Mouse (Mus musculus) kidney, adult 2 months (tissue): Measurements from ENCODE around the gene Esrrg. TPM values are rescaled to one million over a fixed set of nuclear protein-coding genes. Genes with fewer than 3 reads are reported as not detected.

Source experiments
- DNase-seq: peaks from one replicate; pipeline ENCODE4 v3.0.0; 2021
- H3K27ac ChIP-seq: fragments of 200-500 bp; 2 replicates; pipeline ENCODE4 v1.5.1; 2012; ENCODE audit warnings: low read depth, low read length, control low read depth, inconsistent platforms; ENCODE audit not compliant: insufficient read depth
- H3K27me3 ChIP-seq: fragments of 200-500 bp; replicated peaks from 2 replicates; pipeline ENCODE4 v1.6.1; 2012; ENCODE audit warnings: mild to moderate bottlenecking, moderate library complexity, low read length, inconsistent platforms; ENCODE audit not compliant: control insufficient read depth, insufficient read depth
- H3K36me3 ChIP-seq: fragments of 200-500 bp; 2 replicates; pipeline ENCODE4 v1.6.1; 2012; ENCODE audit warnings: mild to moderate bottlenecking, moderate library complexity, low read length, inconsistent platforms; ENCODE audit not compliant: control insufficient read depth, insufficient read depth
- H3K4me1 ChIP-seq: fragments of 200-500 bp; 2 replicates; pipeline ENCODE4 v1.6.1; 2011; ENCODE audit warnings: low read length; ENCODE audit not compliant: control insufficient read depth, insufficient read depth
- H3K4me3 ChIP-seq: fragments of 200-500 bp; 2 replicates; pipeline ENCODE4 v1.5.1; 2011; ENCODE audit warnings: mild to moderate bottlenecking, low read depth, low read length, control low read depth; ENCODE audit not compliant: insufficient read depth
- CTCF ChIP-seq: fragments of 200-500 bp; conservative IDR thresholded peaks from 2 replicates; pipeline ENCODE4 v1.5.1; 2011; ENCODE audit warnings: low read depth, mild to moderate bottlenecking, control low read depth, low read length, moderate library complexity, mixed read lengths; ENCODE audit not compliant: insufficient read depth, insufficient read length
- POLR2A ChIP-seq: fragments of 200-500 bp; IDR thresholded peaks from one replicate; pipeline ENCODE4 v1.6.1; 2011; ENCODE audit warnings: low read depth, low read length, control low read depth
- WGBS: fragments of 180-500 bp; shearing (Covaris S2); methylation state at CpG from one replicate; pipeline ENCODE4 v1.1.7; 2018; 5-methylcytosine and 5-hydroxymethylcytosine counted together
- polyA plus RNA-seq: library from polyadenylated mRNA; depleted of rRNA; stranded (reverse); fragments of >200 nt; gene quantifications from 2 replicates; pipeline ENCODE4 v1.2.3, GENCODE M21; 2012

The Esrrg gene
- polyA plus RNA-seq, 1 experiment, result 24.2 TPM

GRCm38 (mm10) chr1:187606271-187607040, 2.1 kb upstream of the Esrrg start:
- no peaks in the 10 kb centered on the region for H3K27me3 ChIP-seq
- peaks cover 19% of the 10 kb centered on the region for H3K4me1 ChIP-seq
- no peak overlapping the region for H3K4me3 ChIP-seq
- H3K36me3 ChIP-seq, result no peaks in the 10 kb centered on the region
- TF ChIP-seq CTCF, result no peak
- 60% methylated on average over 23 of the region's 23 CpGs for WGBS
- no peak for DNase-seq
- no peak overlapping the region for H3K27ac ChIP-seq

DNA sequence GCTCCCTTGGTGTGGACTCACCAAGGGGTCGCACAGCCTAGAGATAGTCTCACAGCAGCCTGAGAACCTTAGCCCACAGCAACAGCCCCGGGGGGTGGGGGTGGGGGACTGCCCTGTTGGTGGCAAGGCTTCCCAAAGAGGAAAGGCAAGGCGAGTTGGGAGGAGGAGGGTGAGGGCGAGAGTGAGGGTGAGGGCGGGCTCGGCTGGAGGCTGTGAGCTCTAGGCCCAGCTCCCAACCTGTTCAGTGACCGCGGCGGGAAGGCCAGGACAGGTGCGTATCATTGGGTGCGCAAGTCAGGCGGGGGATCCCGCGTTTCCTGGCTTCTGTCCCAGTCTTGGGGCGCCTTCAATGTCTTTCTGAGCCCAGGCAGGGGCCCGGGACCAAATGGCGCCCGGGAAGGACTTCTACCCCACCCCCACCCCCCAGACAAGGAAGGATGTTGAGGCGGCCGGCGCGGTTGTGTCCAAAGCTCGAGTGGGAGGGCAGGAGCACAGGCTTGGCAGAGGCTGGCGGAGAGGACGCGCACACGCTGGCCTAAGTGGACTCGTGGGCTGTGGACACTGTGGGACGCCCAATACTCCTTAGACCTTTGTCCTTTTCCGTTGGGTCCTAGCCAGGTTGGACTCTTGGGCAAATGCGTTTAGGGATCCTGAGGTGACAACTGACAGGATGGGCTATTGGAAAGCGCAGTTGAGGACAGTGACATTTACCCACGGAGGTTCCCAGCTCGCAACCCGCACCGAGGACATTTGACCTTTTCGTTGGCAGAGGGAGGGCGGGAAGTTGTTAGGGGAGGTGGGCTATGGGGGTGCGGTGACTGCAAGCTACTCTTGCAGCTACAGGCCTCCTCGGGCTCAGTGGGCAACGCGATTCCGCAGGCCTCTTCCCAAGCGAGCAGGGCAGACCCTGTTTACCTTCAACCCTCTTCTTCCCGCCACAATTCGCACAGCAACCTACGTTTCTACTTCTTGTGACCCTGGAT, 1.2 kb upstream of the Esrrg start:
- no peak for TF ChIP-seq CTCF
- no peak for TF ChIP-seq POLR2A
- no peaks in the 10 kb centered on the region for H3K27me3 ChIP-seq
- no peak overlapping the region for H3K4me3 ChIP-seq
- WGBS, result 30% methylated on average over 47 of the region's 47 CpGs
- H3K4me1 ChIP-seq, result peaks cover 27% of the 10 kb centered on the region
- H3K36me3 ChIP-seq, result no peaks in the 10 kb centered on the region
- H3K27ac ChIP-seq, result no peak overlapping the region
- peak; percentile 81 for DNase-seq

- Histone ChIP-seq H3K27me3 (no peaks in the 10 kb centered on the region), H3K36me3 (no peaks in the 10 kb centered on the region), H3K4me1 (peaks cover 32% of the 10 kb centered on the region), H3K4me3 (peak overlapping the region; percentile 91), H3K27ac (peak overlapping the region; percentile 99)
- WGBS, result under 1% methylated on average over 72 of the region's 72 CpGs
- TF ChIP-seq CTCF (no peak), POLR2A (peak; percentile 32)
- peak; percentile 87 for DNase-seq
Measured at GRCm38 (mm10) chr1:187609021-187609852, 646 bp downstream of the Esrrg start.

DNA sequence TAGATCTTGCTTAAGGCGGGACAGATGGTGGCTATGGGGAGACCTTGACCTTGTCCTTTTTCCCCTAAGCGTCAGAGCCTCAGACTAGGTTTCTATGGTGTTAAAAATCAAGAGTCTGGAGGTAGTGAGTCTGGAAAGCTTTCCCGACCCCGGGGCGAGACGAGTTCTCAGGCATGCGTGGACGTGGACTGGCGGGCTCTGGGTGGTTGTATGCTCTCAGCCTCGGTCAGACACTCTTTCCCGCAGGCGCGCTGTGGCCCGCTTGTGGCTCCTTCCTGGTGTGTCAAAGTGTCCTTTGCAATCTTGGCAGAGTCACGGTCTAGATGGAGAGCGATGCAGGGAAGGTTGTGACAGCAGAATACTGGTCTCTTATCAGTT, 1.3 kb downstream of the Esrrg start:
- peak; percentile 63 for DNase-seq
- peak overlapping the region; percentile 99 for H3K27ac ChIP-seq
- no peaks in the 10 kb centered on the region for H3K27me3 ChIP-seq
- H3K36me3 ChIP-seq, result no peaks in the 10 kb centered on the region
- H3K4me3 ChIP-seq, result peak overlapping the region; percentile 91
- peaks cover 34% of the 10 kb centered on the region for H3K4me1 ChIP-seq
- WGBS, result 6% methylated on average over 16 of the region's 16 CpGs
- no peak for TF ChIP-seq POLR2A
- no peak for TF ChIP-seq CTCF

DNA sequence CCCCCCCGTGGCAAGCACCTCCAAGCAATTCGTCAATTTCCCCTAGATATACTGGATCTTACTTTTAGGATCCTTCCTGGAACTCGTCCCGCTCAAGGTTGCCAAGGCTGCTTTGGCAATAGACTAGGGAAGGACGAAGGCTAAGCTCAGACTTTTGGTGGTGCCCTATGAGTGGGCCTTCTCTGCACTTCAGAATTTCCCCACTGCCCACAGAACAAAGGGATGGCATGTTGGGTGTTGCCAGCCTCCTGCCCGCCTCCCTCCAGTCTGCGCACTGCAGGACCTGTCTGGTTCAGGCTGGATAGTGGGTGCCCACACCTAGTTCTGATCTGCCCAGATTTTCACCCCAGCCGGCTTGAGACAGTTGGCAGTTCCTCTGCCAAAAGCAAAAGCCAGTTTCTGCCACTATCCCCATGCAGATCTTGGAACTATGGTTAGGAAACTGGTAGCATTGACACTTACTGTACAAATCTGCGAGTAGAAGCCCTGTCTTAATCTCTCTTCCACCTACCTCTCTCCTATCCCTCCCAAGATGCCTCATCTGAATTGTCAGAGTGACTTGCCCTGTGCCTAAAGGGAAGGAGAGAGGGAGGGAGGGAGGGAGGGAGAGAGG, 1.9 kb downstream of the Esrrg start:
- H3K27ac ChIP-seq, result peak overlapping the region; percentile 99
- peaks cover 40% of the 10 kb centered on the region for H3K4me1 ChIP-seq
- peak overlapping the region; percentile 91 for H3K4me3 ChIP-seq
- H3K36me3 ChIP-seq, result no peaks in the 10 kb centered on the region
- no peaks in the 10 kb centered on the region for H3K27me3 ChIP-seq
- 21% methylated on average over 9 of the region's 9 CpGs for WGBS
- DNase-seq, result peak; percentile 72
- no peak for TF ChIP-seq CTCF
- no peak for TF ChIP-seq POLR2A

- peak; percentile 32 for DNase-seq
- 28% methylated on average over 5 of the region's 5 CpGs for WGBS
Measured at GRCm38 (mm10) chr1:187611925-187612324, 3.3 kb downstream of the Esrrg start.

More at GRCm38 (mm10) chr1:187611925-187612324, 3.3 kb downstream of the Esrrg start:
- peaks cover 46% of the 10 kb centered on the region for H3K4me1 ChIP-seq
- no peak overlapping the region for H3K4me3 ChIP-seq
- no peaks in the 10 kb centered on the region for H3K36me3 ChIP-seq
- H3K27ac ChIP-seq, result peak overlapping the region; percentile 60; the same call in 1 of the 2 replicates
- TF ChIP-seq CTCF, result no peak
- no peak for TF ChIP-seq POLR2A
- H3K27me3 ChIP-seq, result no peaks in the 10 kb centered on the region
